Mouse (Mus musculus) liver, embryonic 14.5 days (tissue): ENCODE results near the gene Hsd17b14.

Experiments
- CTCF ChIP-seq: IDR thresholded peaks from 2 replicates; pipeline ENCODE4 v1.5.1; 2016; ENCODE audit warnings: antibody characterized with exemption, low read depth, control low read depth
- EP300 ChIP-seq: IDR thresholded peaks from 2 replicates; pipeline ENCODE4 v1.6.1; 2016; ENCODE audit warnings: antibody characterized with exemption, low read depth

GRCm38 (mm10) chr7:45553519-45553918, 1.2 kb upstream of the Hsd17b14 start:
- TF ChIP-seq CTCF (no peak), EP300 (no peak)
